Mouse (Mus musculus) spleen, adult 2 months (tissue): ENCODE data around the gene Padi2.

Experiments
- CTCF ChIP-seq: fragments of 200-500 bp; IDR thresholded peaks from 2 replicates; pipeline ENCODE4 v1.5.1; 2011; ENCODE audit warnings: mild to moderate bottlenecking, inconsistent platforms; ENCODE audit not compliant: insufficient read depth, insufficient read length, insufficient replicate concordance; ENCODE audit errors: extremely low read depth
- POLR2A ChIP-seq: fragments of 200-500 bp; IDR thresholded peaks from 2 replicates; pipeline ENCODE4 v1.6.1; 2011; ENCODE audit warnings: low read depth, low read length, inconsistent platforms

DNA sequence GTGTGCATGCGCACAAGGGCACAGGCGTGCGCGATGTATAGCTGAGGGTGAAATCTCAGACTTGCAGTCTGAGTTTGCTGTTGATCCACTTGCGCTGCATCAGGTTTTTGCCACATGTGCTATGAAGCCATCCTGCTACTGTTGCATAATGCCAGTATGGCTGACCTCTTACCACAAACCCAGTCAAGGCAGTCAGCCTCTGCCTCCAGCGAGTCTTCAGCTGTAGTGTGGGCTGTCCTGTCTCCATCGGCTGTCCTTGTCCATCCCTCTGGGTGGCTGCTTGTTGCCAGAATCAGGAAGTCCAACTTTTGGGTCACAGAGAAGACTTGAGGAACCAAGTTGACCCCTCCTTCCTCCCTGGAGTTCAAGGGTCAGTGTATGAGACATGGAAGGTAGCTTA is 69.2 kb downstream of the Padi2 start:
- TF ChIP-seq CTCF (no peak), POLR2A (no peak)
